Mouse (Mus musculus): ENCODE measurements at regions not wholly inside any gene's neighbourhood (a gene's known extent, or its start where the extent isn't known, plus 50 kb on each side); places are given as distances from the start of the nearest gene placed in this dataset.

DNA sequence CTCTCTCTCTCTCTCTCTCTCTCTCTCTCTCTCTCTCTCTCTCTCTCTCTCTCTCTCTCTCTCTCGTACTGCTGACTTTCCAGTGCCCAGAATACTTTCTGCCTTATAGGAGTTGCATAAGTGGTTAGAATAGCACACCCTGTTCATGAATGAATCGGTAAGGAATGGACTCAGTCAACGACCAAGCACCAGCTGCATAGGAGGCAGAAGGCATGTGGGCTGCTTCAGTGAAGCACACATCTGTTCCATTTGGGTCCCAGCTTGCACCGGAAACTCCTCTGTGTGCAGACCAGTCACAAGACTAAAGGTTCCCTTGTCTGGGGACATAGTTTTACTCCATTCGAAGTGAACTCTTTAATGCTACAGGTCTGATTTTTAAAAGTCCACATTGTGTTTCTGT is 64.3 kb upstream of the Nphp3 start:
- H3K36me3 ChIP-seq (ENCODE audit: control insufficient read depth, insufficient read depth), result no peaks in the 10 kb centered on the region

GRCm38 (mm10) chr9:103940010-103940409 is 62.3 kb upstream of the Nphp3 start:
- WGBS, result 71% methylated on average over 8 of the region's 8 CpGs
- H3K4me1 ChIP-seq (ENCODE audit: control insufficient read depth, insufficient read depth, low read length), result no peaks in the 10 kb centered on the region
- no peak overlapping the region for H3K4me2 ChIP-seq (ENCODE audit: low read depth, low read length)
- no peak for ATAC-seq (replicated peaks; ENCODE audit: extremely low read depth, insufficient read depth, low FRiP score)
- H3K9ac ChIP-seq (ENCODE audit: low read length), result no peak overlapping the region
- no peak overlapping the region for H3K27ac ChIP-seq (ENCODE audit: low read length)
- H3K4me3 ChIP-seq (ENCODE audit: low read length), result no peak overlapping the region
- H3K27me3 ChIP-seq (ENCODE audit: control insufficient read depth, insufficient read depth, low read length), result no peaks in the 10 kb centered on the region
- peaks cover 10% of the 10 kb centered on the region; the same call in 1 of the 2 replicates for H3K9me3 ChIP-seq (replicated peaks; ENCODE audit: control insufficient read depth, low read length)
- no peaks in the 10 kb centered on the region for H3K36me3 ChIP-seq (ENCODE audit: control insufficient read depth, insufficient read depth)

More for the DNA sequence above, 64.3 kb upstream of the Nphp3 start:
- H3K9ac ChIP-seq (ENCODE audit: low read length), result no peak overlapping the region
- no peaks in the 10 kb centered on the region for H3K27me3 ChIP-seq (ENCODE audit: control insufficient read depth, insufficient read depth, low read length)
- ATAC-seq (replicated peaks; ENCODE audit: extremely low read depth, insufficient read depth, low FRiP score), result no peak
- H3K4me3 ChIP-seq (ENCODE audit: low read length), result no peak overlapping the region
- no peak overlapping the region for H3K27ac ChIP-seq (ENCODE audit: low read length)
- WGBS, result 64% methylated on average over 5 of the region's 5 CpGs
- no peak overlapping the region for H3K4me2 ChIP-seq (ENCODE audit: low read depth, low read length)
- no peaks in the 10 kb centered on the region for H3K4me1 ChIP-seq (ENCODE audit: control insufficient read depth, insufficient read depth, low read length)
- peaks cover 3% of the 10 kb centered on the region; the same call in 1 of the 2 replicates for H3K9me3 ChIP-seq (replicated peaks; ENCODE audit: control insufficient read depth, low read length)

GRCm38 (mm10) chr9:103940506-103940905 is 61.8 kb upstream of the Nphp3 start:
- ATAC-seq (replicated peaks; ENCODE audit: extremely low read depth, insufficient read depth, low FRiP score), result no peak
- Histone ChIP-seq H3K4me2 (ENCODE audit: low read depth, low read length) (no peak overlapping the region), H3K9ac (ENCODE audit: low read length) (no peak overlapping the region), H3K4me3 (ENCODE audit: low read length) (no peak overlapping the region), H3K27me3 (ENCODE audit: control insufficient read depth, insufficient read depth, low read length) (no peaks in the 10 kb centered on the region), H3K27ac (ENCODE audit: low read length) (no peak overlapping the region), H3K36me3 (ENCODE audit: control insufficient read depth, insufficient read depth) (no peaks in the 10 kb centered on the region), H3K4me1 (ENCODE audit: control insufficient read depth, insufficient read depth, low read length) (no peaks in the 10 kb centered on the region), H3K9me3 (replicated peaks; ENCODE audit: control insufficient read depth, low read length) (peaks cover 10% of the 10 kb centered on the region; the same call in 1 of the 2 replicates)
- 81% methylated on average over 6 of the region's 6 CpGs for WGBS

GRCm38 (mm10) chr9:103941176-103941900 is 61.0 kb upstream of the Nphp3 start:
- 85% methylated on average over 20 of the region's 20 CpGs for WGBS
- no peak overlapping the region for H3K27ac ChIP-seq (ENCODE audit: low read length)
- H3K4me2 ChIP-seq (ENCODE audit: low read depth, low read length), result no peak overlapping the region
- H3K9ac ChIP-seq (ENCODE audit: low read length), result no peak overlapping the region
- no peaks in the 10 kb centered on the region for H3K36me3 ChIP-seq (ENCODE audit: control insufficient read depth, insufficient read depth)
- ATAC-seq (replicated peaks; ENCODE audit: extremely low read depth, insufficient read depth, low FRiP score), result no peak
- no peaks in the 10 kb centered on the region for H3K4me1 ChIP-seq (ENCODE audit: control insufficient read depth, insufficient read depth, low read length)
- H3K4me3 ChIP-seq (ENCODE audit: low read length), result no peak overlapping the region
- H3K27me3 ChIP-seq (ENCODE audit: control insufficient read depth, insufficient read depth, low read length), result no peaks in the 10 kb centered on the region
- peaks cover 8% of the 10 kb centered on the region; the same call in 1 of the 2 replicates for H3K9me3 ChIP-seq (replicated peaks; ENCODE audit: control insufficient read depth, low read length)

DNA sequence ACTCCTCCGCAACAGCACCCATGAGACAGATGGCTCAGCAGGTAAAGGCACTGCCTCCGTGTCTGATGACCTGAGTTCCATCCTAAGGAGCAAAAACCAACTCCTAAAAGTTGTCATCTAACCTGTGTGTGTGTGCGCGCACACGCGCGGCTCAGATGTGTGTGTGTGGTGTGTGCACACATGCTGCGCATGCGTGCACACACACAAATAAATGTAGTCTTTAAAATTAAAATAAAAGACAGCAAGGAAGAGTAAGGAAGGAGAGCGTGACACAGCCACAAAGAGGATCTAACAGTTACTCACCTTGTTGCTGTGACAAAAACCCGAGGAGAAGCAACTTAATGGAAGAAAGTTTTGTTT is 60.5 kb upstream of the Nphp3 start:
- 94% methylated on average over 11 of the region's 11 CpGs for WGBS
- H3K9me3 ChIP-seq (replicated peaks; ENCODE audit: control insufficient read depth, low read length), result peaks cover 8% of the 10 kb centered on the region; the same call in 1 of the 2 replicates
- no peaks in the 10 kb centered on the region for H3K36me3 ChIP-seq (ENCODE audit: control insufficient read depth, insufficient read depth)
- no peak overlapping the region for H3K9ac ChIP-seq (ENCODE audit: low read length)
- no peak overlapping the region for H3K4me3 ChIP-seq (ENCODE audit: low read length)
- H3K27me3 ChIP-seq (ENCODE audit: control insufficient read depth, insufficient read depth, low read length), result no peaks in the 10 kb centered on the region
- no peaks in the 10 kb centered on the region for H3K4me1 ChIP-seq (ENCODE audit: control insufficient read depth, insufficient read depth, low read length)
- H3K4me2 ChIP-seq (ENCODE audit: low read depth, low read length), result no peak overlapping the region
- ATAC-seq (replicated peaks; ENCODE audit: extremely low read depth, insufficient read depth, low FRiP score), result no peak
- no peak overlapping the region for H3K27ac ChIP-seq (ENCODE audit: low read length)

GRCm38 (mm10) chr9:103945406-103945805 is 56.9 kb upstream of the Nphp3 start:
- no peaks in the 10 kb centered on the region for H3K27me3 ChIP-seq (ENCODE audit: control insufficient read depth, insufficient read depth, low read length)
- no peak overlapping the region for H3K4me3 ChIP-seq (ENCODE audit: low read length)
- no peak overlapping the region for H3K4me2 ChIP-seq (ENCODE audit: low read depth, low read length)
- WGBS, result 76% methylated on average over 11 of the region's 11 CpGs
- no peaks in the 10 kb centered on the region for H3K36me3 ChIP-seq (ENCODE audit: control insufficient read depth, insufficient read depth)
- no peak for ATAC-seq (replicated peaks; ENCODE audit: extremely low read depth, insufficient read depth, low FRiP score)
- H3K27ac ChIP-seq (ENCODE audit: low read length), result no peak overlapping the region
- no peaks in the 10 kb centered on the region for H3K4me1 ChIP-seq (ENCODE audit: control insufficient read depth, insufficient read depth, low read length)
- no peak overlapping the region for H3K9ac ChIP-seq (ENCODE audit: low read length)
- H3K9me3 ChIP-seq (replicated peaks; ENCODE audit: control insufficient read depth, low read length), result peaks cover 8% of the 10 kb centered on the region; the same call in 1 of the 2 replicates

DNA sequence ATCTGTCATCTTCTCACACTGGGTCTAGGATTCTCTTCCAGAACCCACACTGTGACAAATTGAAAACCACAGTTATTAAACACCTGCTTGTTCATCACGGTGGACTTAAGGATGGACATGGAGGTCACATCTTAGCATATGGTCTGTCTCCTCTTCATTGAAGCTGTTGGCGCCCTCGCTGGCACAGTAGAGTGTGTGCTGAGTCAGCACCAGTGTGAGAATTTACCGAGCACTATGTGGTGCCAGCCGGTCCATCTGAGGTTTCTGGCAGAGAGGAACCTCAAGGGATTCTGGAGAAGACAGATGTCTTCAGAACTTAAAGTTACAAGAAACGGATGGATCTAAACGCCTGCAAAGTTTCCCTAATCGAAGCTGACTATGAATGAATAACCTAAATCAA is 50.5 kb upstream of the Nphp3 start:
- Histone ChIP-seq H3K27me3 (ENCODE audit: control insufficient read depth, insufficient read depth, low read length) (no peaks in the 10 kb centered on the region), H3K4me3 (ENCODE audit: low read length) (no peak overlapping the region), H3K4me1 (ENCODE audit: control insufficient read depth, insufficient read depth, low read length) (no peaks in the 10 kb centered on the region), H3K9ac (ENCODE audit: low read length) (no peak overlapping the region), H3K27ac (ENCODE audit: low read length) (no peak overlapping the region), H3K9me3 (replicated peaks; ENCODE audit: control insufficient read depth, low read length) (no peaks in the 10 kb centered on the region), H3K4me2 (ENCODE audit: low read depth, low read length) (no peak overlapping the region), H3K36me3 (ENCODE audit: control insufficient read depth, insufficient read depth) (no peaks in the 10 kb centered on the region)
- ATAC-seq (replicated peaks; ENCODE audit: extremely low read depth, insufficient read depth, low FRiP score), result no peak
- 94% methylated on average over 8 of the region's 8 CpGs for WGBS
